Mouse (Mus musculus) CH12.LX (cell line): ENCODE measurements at regions not wholly inside any gene's neighbourhood (a gene's known extent, or its start where the extent isn't known, plus 50 kb on each side); places are given as distances from the start of the nearest gene placed in this dataset.

ENCODE experiments used
- DNase-seq: peaks from one replicate; pipeline ENCODE4 v3.0.0-alpha.2; 2013; ENCODE audit errors: extremely low read depth
- H3K27ac ChIP-seq: 2 replicates; pipeline ENCODE4 v1.5.1; 2012; ENCODE audit warnings: low read depth, mild to moderate bottlenecking, control low read depth, moderate library complexity; ENCODE audit not compliant: insufficient read depth
- H3K27me3 ChIP-seq: replicated peaks from 2 replicates; pipeline ENCODE3; 2012; ENCODE audit warnings: inconsistent platforms
- H3K36me3 ChIP-seq, 2 experiments: replicated peaks in 1 of 2; 2 replicates each; pipeline versions ENCODE3 to v1.6.1; 2012; ENCODE audit warnings: inconsistent platforms in 1 of 2, low read length in 1 of 2, mild to moderate bottlenecking in 1 of 2, mixed read lengths in 1 of 2, moderate library complexity in 1 of 2; ENCODE audit not compliant: control insufficient read depth in 1 of 2, insufficient read depth in 1 of 2
- H3K4me1 ChIP-seq, 2 experiments: 2 replicates each; pipeline ENCODE4 v1.6.1; 2012; ENCODE audit warnings: inconsistent platforms in 1 of 2, moderate library complexity in 1 of 2; ENCODE audit not compliant: insufficient read depth in 2 of 2, control insufficient read depth in 1 of 2
- H3K4me2 ChIP-seq: 2 replicates; pipeline ENCODE4 v1.6.1; 2012; ENCODE audit warnings: low read depth, mild to moderate bottlenecking, control low read depth; ENCODE audit not compliant: poor library complexity, insufficient read depth, severe bottlenecking
- H3K4me3 ChIP-seq, 3 experiments: fragments of 150-350 bp in 1 of 3; sonication (generic) in 1 of 3; replicated peaks in 1 of 3; 2 replicates each; pipeline versions ENCODE3 to v1.5.1; 2011 to 2012; ENCODE audit warnings: low read depth in 2 of 3, low read length in 2 of 3, mild to moderate bottlenecking in 2 of 3, moderate library complexity in 2 of 3, control low read depth in 1 of 3, improper control_type of control experiment in 1 of 3, inconsistent platforms in 1 of 3, mixed read lengths in 1 of 3; ENCODE audit not compliant: poor library complexity in 1 of 3
- H3K79me2 ChIP-seq: replicated peaks from 2 replicates; pipeline ENCODE4 v1.6.1; 2012; ENCODE audit warnings: mild to moderate bottlenecking, moderate library complexity; ENCODE audit not compliant: control insufficient read depth, poor library complexity, insufficient read depth, severe bottlenecking; ENCODE audit errors: extremely low read depth
- H3K9ac ChIP-seq: 2 replicates; pipeline ENCODE4 v1.6.1; 2012; ENCODE audit warnings: low read depth, mild to moderate bottlenecking, control low read depth, moderate library complexity; ENCODE audit not compliant: insufficient read depth
- H3K9me3 ChIP-seq: replicated peaks from 2 replicates; pipeline ENCODE3; 2012; ENCODE audit warnings: low read length, inconsistent platforms, mixed read lengths
- BHLHE40 ChIP-seq: IDR thresholded peaks from 2 replicates; pipeline ENCODE4 v1.6.1; 2011; ENCODE audit warnings: mild to moderate bottlenecking, low read depth, low read length, improper control_type of control experiment
- CHD1 ChIP-seq: IDR thresholded peaks from 2 replicates; pipeline ENCODE4 v1.6.1; 2012; ENCODE audit warnings: low read depth, low read length, improper control_type of control experiment, inconsistent platforms
- CTCF ChIP-seq, 2 experiments: IDR thresholded peaks in 1 of 2; conservative IDR thresholded peaks in 1 of 2; 2 replicates each; pipeline ENCODE4 v1.5.1; 2011 to 2012; ENCODE audit warnings: low read depth in 2 of 2, low read length in 2 of 2, improper control_type of control experiment in 1 of 2, inconsistent platforms in 1 of 2, mild to moderate bottlenecking in 1 of 2, moderate library complexity in 1 of 2
- ETS1 ChIP-seq: conservative IDR thresholded peaks from 2 replicates; pipeline ENCODE4 v1.6.1; 2012; ENCODE audit warnings: low read depth, mild to moderate bottlenecking, inconsistent platforms, low read length, improper control_type of control experiment, moderate library complexity
- GABPA ChIP-seq: IDR thresholded peaks from 2 replicates; pipeline ENCODE4 v1.6.1; 2012; ENCODE audit warnings: low read depth, low read length, improper control_type of control experiment, inconsistent platforms; ENCODE audit not compliant: insufficient replicate concordance
- IRF4 ChIP-seq: IDR thresholded peaks from 2 replicates; pipeline ENCODE4 v1.6.1; 2014; ENCODE audit warnings: low read depth, mild to moderate bottlenecking, inconsistent platforms, low read length, improper control_type of control experiment
- JUND ChIP-seq: conservative IDR thresholded peaks from 2 replicates; pipeline ENCODE4 v1.6.1; 2011; ENCODE audit warnings: low read depth, low read length, improper control_type of control experiment
- MAX ChIP-seq: IDR thresholded peaks from 2 replicates; pipeline ENCODE4 v1.6.1; 2011; ENCODE audit warnings: low read length, improper control_type of control experiment
- MEF2A ChIP-seq: IDR thresholded peaks from 2 replicates; pipeline ENCODE4 v1.6.1; 2014; ENCODE audit warnings: low read depth, mild to moderate bottlenecking, inconsistent platforms, low read length, improper control_type of control experiment, borderline replicate concordance
- PAX5 ChIP-seq: IDR thresholded peaks from 2 replicates; pipeline ENCODE4 v1.6.1; 2012; ENCODE audit warnings: low read length, inconsistent platforms, mixed read lengths
- SIN3A ChIP-seq: IDR thresholded peaks from 2 replicates; pipeline ENCODE4 v1.6.1; 2012; ENCODE audit warnings: low read length, improper control_type of control experiment, inconsistent platforms
- SMC3 ChIP-seq: IDR thresholded peaks from 2 replicates; pipeline ENCODE4 v1.6.1; 2011; ENCODE audit warnings: low read depth, low read length, improper control_type of control experiment
- TCF12 ChIP-seq: IDR thresholded peaks from 2 replicates; pipeline ENCODE4 v1.6.1; 2014; ENCODE audit warnings: low read depth, mild to moderate bottlenecking, inconsistent platforms, low read length, improper control_type of control experiment
- UBTF ChIP-seq: IDR thresholded peaks from 2 replicates; pipeline ENCODE4 v1.6.1; 2012; ENCODE audit warnings: low read depth, mild to moderate bottlenecking, inconsistent platforms, low read length, improper control_type of control experiment, moderate library complexity
- dilution Hi-C: fragments of 300-500 bp; cut with MboI; formaldehyde crosslinking; loops from 2 replicates; pipeline ENCODE4 v1.14.3; 2020; ENCODE audit warnings: low sequenced_read_pairs; ENCODE audit not compliant: extremely low pct_unique_long_range_greater_than_20kb, extremely low pct_ligation_motif_present
- in situ Hi-C: fragments of 300-500 bp; cut with MboI; formaldehyde crosslinking; loops from 3 replicates; pipeline ENCODE4 v1.14.3; 2019; ENCODE audit warnings: low sequenced_read_pairs, low pct_ligation_motif_present, low pct_unique_long_range_greater_than_20kb, mixed read lengths

DNA sequence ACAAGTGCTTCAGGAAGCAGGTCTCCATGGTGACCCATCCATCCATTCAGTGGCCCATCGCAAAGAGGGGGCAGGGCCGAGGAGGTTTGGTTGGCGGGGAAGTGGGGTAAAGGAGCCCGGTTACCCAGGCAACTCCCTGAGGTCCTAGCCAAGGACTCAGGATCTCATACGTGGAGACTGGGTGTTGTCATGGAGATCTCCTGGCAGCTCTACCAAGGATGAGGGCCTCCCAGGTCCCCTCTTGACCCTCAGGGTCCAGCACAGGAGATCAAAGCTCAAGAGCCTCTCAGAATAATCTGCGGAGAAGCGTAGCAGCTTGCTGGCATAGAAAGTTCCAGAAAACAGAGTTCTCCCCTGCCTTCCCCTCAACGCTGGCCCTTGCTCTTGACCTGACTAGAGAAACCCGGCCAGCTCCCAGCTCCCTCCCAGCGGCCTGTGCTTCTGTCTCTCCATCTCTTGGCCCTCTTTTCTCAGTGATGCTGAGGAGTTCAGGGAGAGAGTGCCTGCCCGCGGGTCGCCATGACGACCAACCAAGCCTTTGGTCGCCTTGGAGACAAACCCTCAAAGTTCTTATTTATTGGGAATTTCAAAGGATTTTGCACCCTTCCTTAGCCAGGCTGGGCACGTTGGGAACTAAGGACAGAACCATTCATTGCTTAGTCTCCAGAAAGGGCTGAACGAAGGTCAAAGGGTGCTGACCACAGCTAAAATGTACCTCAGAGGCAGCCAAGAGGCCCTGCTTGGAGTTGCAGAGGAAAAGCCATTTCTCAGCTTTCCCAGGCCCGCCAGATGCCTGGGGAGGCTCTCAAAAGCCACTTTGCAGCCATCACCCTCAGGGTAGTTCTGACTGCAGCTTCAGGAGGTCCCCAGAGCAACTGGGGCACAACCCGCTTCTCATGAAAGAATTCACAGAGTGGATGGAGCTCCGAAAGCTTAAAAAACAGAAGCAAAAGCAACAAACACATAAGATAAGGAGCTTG, 60.0 kb downstream of the Ubiad1 start:
- in situ Hi-C loops (no loop called here), dilution Hi-C loops (no loop called here)
- Histone ChIP-seq H3K4me1 (no peaks in the 10 kb centered on the region; a peak in 1 of 4 replicates), H3K4me3 (no peak overlapping the region), H3K9me3 (peaks cover 11% of the 10 kb centered on the region), H3K27ac (no peak overlapping the region), H3K4me2 (no peak overlapping the region), H3K36me3 (no peaks in the 10 kb centered on the region), H3K9ac (no peak overlapping the region), H3K79me2 (no peaks in the 10 kb centered on the region), H3K27me3 (peaks cover 71% of the 10 kb centered on the region)
- TF ChIP-seq JUND (no peak), ETS1 (no peak), PAX5 (no peak), SIN3A (no peak), TCF12 (no peak), BHLHE40 (no peak), IRF4 (no peak), MAX (no peak), MEF2A (no peak), CHD1 (no peak), CTCF (conservative IDR thresholded peaks at IDR 0.05 in 1 of 2, IDR thresholded peaks at IDR 0.05 in 1 of 2; ENCODE audit: low read depth in 2 of 2, low read length in 2 of 2) (no peak)
- no peak for DNase-seq

DNA sequence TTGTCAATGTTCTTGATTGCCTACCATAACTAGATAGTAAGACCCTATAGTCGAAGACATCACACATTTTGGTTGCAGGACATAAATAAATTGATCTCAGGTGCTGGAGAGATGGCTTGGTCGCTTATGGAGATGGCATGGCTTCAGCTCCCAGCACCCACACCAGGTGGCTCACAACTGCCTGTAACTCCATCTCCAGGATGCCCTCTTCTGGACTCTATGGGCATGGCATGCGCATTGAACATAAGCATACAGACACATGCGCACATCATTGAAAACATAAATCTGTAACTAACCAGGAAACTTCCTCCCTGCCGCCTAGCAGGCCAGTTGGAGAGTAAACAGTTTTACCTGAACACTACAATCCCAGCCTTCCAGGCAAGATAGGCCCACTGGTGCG, 64.0 kb downstream of the Ubiad1 start:
- H3K27ac ChIP-seq, result no peak overlapping the region

More for the DNA sequence above, 64.0 kb downstream of the Ubiad1 start:
- Histone ChIP-seq H3K79me2 (no peaks in the 10 kb centered on the region), H3K27me3 (peaks cover 75% of the 10 kb centered on the region), H3K4me3 (no peak overlapping the region), H3K4me1 (peaks cover 3 to 4% of the 10 kb centered on the region in 2 experiments; a peak in 2 of 4 replicates), H3K4me2 (no peak overlapping the region), H3K36me3 (no peaks in the 10 kb centered on the region), H3K9me3 (peaks cover 11% of the 10 kb centered on the region), H3K9ac (no peak overlapping the region)
- DNase-seq, result no peak
- in situ Hi-C loops, result no loop called here
- dilution Hi-C loops, result no loop called here
- TF ChIP-seq CTCF (conservative IDR thresholded peaks at IDR 0.05 in 1 of 2, IDR thresholded peaks at IDR 0.05 in 1 of 2; ENCODE audit: low read depth in 2 of 2, low read length in 2 of 2), result peak; percentile 9 to 44; a peak in 2 of 4 replicates
- TF ChIP-seq MAX, result no peak
- no peak for TF ChIP-seq GABPA
- peak; percentile 10; the same call in 1 of the 2 replicates for TF ChIP-seq SMC3
- TF ChIP-seq UBTF, result no peak
